Mouse (Mus musculus) G1E (cell line): ENCODE results near the gene Fancc. TPM values are rescaled to one million over a fixed set of nuclear protein-coding genes. Genes with fewer than 3 reads are reported as not detected.
"Not testable (repeated sequence)": the region's sequence is repeated elsewhere in the genome, so short reads cannot be mapped to it uniquely, and the experiment has no call there.

ENCODE experiments used
- ATAC-seq: 2 replicates; pipeline ENCODE4 v1.8.0; 2016; ENCODE audit warnings: mild to moderate bottlenecking; ENCODE audit not compliant: insufficient number of reproducible peaks, poor library complexity, low FRiP score, severe bottlenecking; ENCODE audit errors: extremely low read depth
- DNase-seq: peaks from one replicate; pipeline ENCODE4 v3.0.0; 2012; ENCODE audit warnings: low spot score
- H3K27me3 ChIP-seq: 2 replicates; pipeline ENCODE4 v1.6.1; 2012; ENCODE audit warnings: mild to moderate bottlenecking, low read length, inconsistent platforms; ENCODE audit not compliant: insufficient read depth
- H3K36me3 ChIP-seq: replicated peaks from 2 replicates; pipeline ENCODE3; 2012; ENCODE audit warnings: mild to moderate bottlenecking, inconsistent platforms
- H3K4me1 ChIP-seq: 2 replicates; pipeline ENCODE4 v1.6.1; 2012; ENCODE audit warnings: low read depth, low read length, inconsistent platforms, mixed read lengths; ENCODE audit not compliant: insufficient read depth
- H3K4me3 ChIP-seq: 2 replicates; pipeline ENCODE4 v1.5.1; 2012; ENCODE audit warnings: low read depth, mild to moderate bottlenecking, inconsistent platforms, low read length, moderate library complexity, mixed read lengths
- H3K9me3 ChIP-seq: replicated peaks from 2 replicates; pipeline ENCODE4 v1.6.1; 2012; ENCODE audit warnings: inconsistent platforms
- CTCF ChIP-seq: IDR thresholded peaks from 2 replicates; pipeline ENCODE4 v1.5.1; 2012; ENCODE audit warnings: low read depth, low read length, inconsistent platforms, mixed read lengths
- GATA1 ChIP-seq: IDR thresholded peaks from 2 replicates; pipeline ENCODE4 v1.6.1; 2012; ENCODE audit warnings: borderline replicate concordance, low read length, inconsistent platforms, mixed read lengths
- GATA2 ChIP-seq: IDR thresholded peaks from 2 replicates; pipeline ENCODE4 v1.6.1; 2012; ENCODE audit warnings: low read depth, low read length, inconsistent platforms, borderline replicate concordance
- POLR2AphosphoS5 ChIP-seq: IDR thresholded peaks from 2 replicates; pipeline ENCODE4 v1.6.1; 2012; ENCODE audit warnings: low read depth, low read length, inconsistent platforms; ENCODE audit not compliant: insufficient replicate concordance
- TAL1 ChIP-seq: conservative IDR thresholded peaks from 2 replicates; pipeline ENCODE4 v1.6.1; 2012; ENCODE audit warnings: low read depth, low read length, inconsistent platforms, mixed read lengths
- polyA plus RNA-seq: library from polyadenylated mRNA; stranded (reverse); fragments of >175 nt; gene quantifications from 2 replicates; pipeline ENCODE4 v1.2.3, GENCODE M21; 2012
- total RNA-seq, 2 experiments: library from RNA; stranded (forward) in 1 of 2; stranded (reverse) in 1 of 2; fragments of 200-1000 nt in 1 of 2; fragments of >200 nt in 1 of 2; fragmentation: Nextera tagmentation in 1 of 2; gene quantifications; 2 replicates each; pipeline ENCODE4 v1.2.3; 2014 to 2017

The Fancc gene
- total and polyA plus RNA-seq, 3 experiments: 2.7 to 13.7 (median 6.8) TPM

- Histone ChIP-seq H3K4me1 (no peaks in the 10 kb centered on the region), H3K9me3 (no peaks in the 10 kb centered on the region), H3K4me3 (no peak overlapping the region), H3K27me3 (no peaks in the 10 kb centered on the region), H3K36me3 (peaks cover 8% of the 10 kb centered on the region)
- ATAC-seq: no peak
- no peak for DNase-seq
- TF ChIP-seq POLR2AphosphoS5 (no peak), GATA1 (no peak), GATA2 (no peak), CTCF (no peak), TAL1 (no peak)
Observed at GRCm38 (mm10) chr13:63373460-63374166, 123.5 kb downstream of the Fancc start.

GRCm38 (mm10) chr13:63361755-63362154 lies 135.3 kb downstream of the Fancc start:
- peaks cover 25% of the 10 kb centered on the region for H3K4me1 ChIP-seq
- TF ChIP-seq GATA1 (no peak), POLR2AphosphoS5 (no peak), TAL1 (no peak), CTCF (no peak), GATA2 (no peak)
- no peaks in the 10 kb centered on the region for H3K9me3 ChIP-seq
- H3K36me3 ChIP-seq: peaks cover 14% of the 10 kb centered on the region
- DNase-seq (no peak), ATAC-seq (no peak)
- H3K27me3 ChIP-seq: no peaks in the 10 kb centered on the region
- no peak overlapping the region for H3K4me3 ChIP-seq

DNA sequence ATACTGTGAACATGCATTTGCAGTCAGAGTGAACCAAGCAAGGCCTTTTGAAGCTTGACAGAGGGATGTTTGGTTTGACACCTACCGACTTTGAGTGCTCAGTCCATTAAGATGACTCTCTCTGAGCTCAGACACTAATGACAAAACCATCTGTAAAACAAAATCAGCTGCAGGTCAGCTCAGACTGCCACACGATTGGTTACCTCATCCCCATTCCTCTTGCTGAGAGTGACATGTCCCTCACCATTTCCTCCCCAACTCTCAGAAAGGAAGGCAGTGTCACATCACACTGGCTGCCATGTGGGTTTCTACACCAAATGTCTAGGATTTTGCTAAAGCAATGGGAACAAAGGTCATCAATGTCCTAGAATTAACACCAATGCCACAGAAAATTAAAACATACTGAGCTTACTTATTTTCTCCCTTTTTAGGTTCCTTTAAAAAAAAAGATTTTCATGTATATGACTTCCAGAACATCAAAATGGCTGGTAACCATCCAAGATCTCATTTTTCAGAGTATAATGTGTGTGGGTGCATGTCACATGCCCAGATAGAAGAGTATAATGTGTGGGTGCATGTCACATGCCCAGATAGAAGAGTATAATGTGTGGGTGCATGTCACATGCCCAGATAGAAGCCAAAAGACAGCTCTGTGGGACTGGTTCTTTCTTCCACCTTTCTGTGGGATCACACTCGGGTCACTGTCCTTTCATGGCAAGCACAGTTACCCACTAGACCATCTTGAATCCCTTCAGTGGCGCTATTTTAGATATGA lies 136.8 kb downstream of the Fancc start:
- Histone ChIP-seq H3K27me3 (no peaks in the 10 kb centered on the region), H3K4me3 (no peak overlapping the region), H3K9me3 (no peaks in the 10 kb centered on the region), H3K36me3 (peaks cover 15% of the 10 kb centered on the region), H3K4me1 (peaks cover 21% of the 10 kb centered on the region)
- ATAC-seq (no peak), DNase-seq (no peak)
- TF ChIP-seq GATA1: no peak
- no peak for TF ChIP-seq POLR2AphosphoS5
- TF ChIP-seq CTCF: no peak
- TF ChIP-seq GATA2: no peak
- no peak for TF ChIP-seq TAL1

- ATAC-seq (no peak), DNase-seq (no peak)
- Histone ChIP-seq H3K9me3 (no peaks in the 10 kb centered on the region), H3K27me3 (no peaks in the 10 kb centered on the region), H3K4me3 (no peak overlapping the region), H3K36me3 (peaks cover 15% of the 10 kb centered on the region), H3K4me1 (peaks cover 21% of the 10 kb centered on the region)
- TF ChIP-seq TAL1: no peak
- no peak for TF ChIP-seq GATA2
- no peak for TF ChIP-seq CTCF
Observed at GRCm38 (mm10) chr13:63359393-63359792, 137.7 kb downstream of the Fancc start.

DNA sequence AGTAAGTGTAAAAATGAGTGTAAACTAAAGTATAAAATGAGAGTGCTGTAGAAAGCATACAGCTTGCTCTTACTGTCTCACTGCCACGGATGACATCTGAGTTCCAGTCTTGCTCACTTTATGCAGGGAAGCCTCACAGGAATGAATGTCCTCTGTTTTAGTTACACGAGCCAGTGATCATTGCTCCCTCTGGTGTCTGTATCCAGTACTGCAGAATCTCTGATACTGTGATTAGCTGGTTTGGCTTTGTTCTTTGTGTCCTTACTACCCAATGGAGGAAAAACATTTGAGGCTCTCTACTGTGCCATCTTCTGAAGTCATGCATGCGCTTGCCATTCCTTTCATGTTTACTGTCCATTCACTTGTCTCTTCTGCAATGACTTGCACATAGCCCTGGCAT lies 140.5 kb downstream of the Fancc start:
- H3K36me3 ChIP-seq: peaks cover 15% of the 10 kb centered on the region
- H3K9me3 ChIP-seq: no peaks in the 10 kb centered on the region
- DNase-seq (no peak), ATAC-seq (peak; percentile 57; the same call in 1 of the 2 replicates)
- H3K4me3 ChIP-seq: no peak overlapping the region
- peaks cover 10% of the 10 kb centered on the region; the same call in 1 of the 2 replicates for H3K4me1 ChIP-seq
- H3K27me3 ChIP-seq: no peaks in the 10 kb centered on the region
- no peak for TF ChIP-seq GATA1
- TF ChIP-seq CTCF: peak; percentile 90

- Histone ChIP-seq H3K4me3 (no peak overlapping the region), H3K9me3 (no peaks in the 10 kb centered on the region), H3K27me3 (no peaks in the 10 kb centered on the region), H3K4me1 (peaks cover 7% of the 10 kb centered on the region; the same call in 1 of the 2 replicates), H3K36me3 (peaks cover 15% of the 10 kb centered on the region)
- TF ChIP-seq CTCF: no peak
- no peak for TF ChIP-seq GATA2
- no peak for TF ChIP-seq TAL1
- no peak for TF ChIP-seq GATA1
- TF ChIP-seq POLR2AphosphoS5: no peak
- DNase-seq (no peak), ATAC-seq (no peak)
Observed at GRCm38 (mm10) chr13:63356101-63356500, 141.0 kb downstream of the Fancc start.

DNA sequence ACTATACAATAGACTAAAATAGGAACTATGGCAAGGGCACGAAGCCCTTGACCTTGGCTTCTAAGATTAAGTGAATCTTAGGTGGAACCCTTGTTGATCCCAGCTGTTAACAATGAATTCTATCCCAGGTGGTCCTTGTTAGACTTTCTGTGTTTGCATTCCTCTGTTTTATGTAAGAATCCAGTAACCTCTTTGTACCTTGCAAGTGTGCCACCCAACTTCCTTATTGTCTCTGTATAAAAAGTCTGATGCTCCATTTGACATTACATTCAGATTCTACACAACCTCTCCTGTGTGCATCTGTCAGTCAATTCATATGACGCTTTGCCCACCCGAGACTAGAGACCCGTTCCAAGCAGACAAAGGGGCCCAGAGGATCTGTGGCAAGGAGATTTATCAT lies 143.8 kb downstream of the Fancc start:
- ATAC-seq, H3K9me3 ChIP-seq, DNase-seq, H3K4me1 ChIP-seq, H3K27me3 ChIP-seq, H3K4me3 ChIP-seq, H3K36me3 ChIP-seq: not testable (repeated sequence)
